16 mouse cellular contexts compared by ENCODE assay signal in genomic region chrX:99501397-99502125, GRCm38 (mm10). TPM values are rescaled to one million over a fixed set of nuclear protein-coding genes. Genes with fewer than 3 reads are reported as not detected.
DNase-seq lines count a peak whose midpoint lies in the region; ATAC-seq lines count a peak whose summit lies in the region.
"Had no signal": no experiment of that assay in that cellular context is flagged by ENCODE, and none has a peak within 500 bp of the region (broad histone marks: within the 10 kb centered on the region; RNA-seq: fewer than 3 reads in every experiment).

No protein-coding gene starts in this region.

- peaks cover 28% of the 10 kb centered on the region for H3K27me3 ChIP-seq in embryonic facial prominence, embryonic 12.5 days
- H3K27me3 ChIP-seq in embryonic facial prominence, embryonic 10.5 days (replicated peaks; ENCODE audit: low read depth, poor library complexity, severe bottlenecking) = peaks cover 100% of the 10 kb centered on the region
- H3K27me3 ChIP-seq in kidney, embryonic 14.5 days (ENCODE audit: control insufficient read depth, insufficient read depth, low read length) = no peaks in the 10 kb centered on the region
- H3K27me3 ChIP-seq in midbrain, embryonic 11.5 days (ENCODE audit: control insufficient read depth, insufficient read depth, low read length) = peaks cover 24% of the 10 kb centered on the region
- peaks cover 7% of the 10 kb centered on the region for H3K27me3 ChIP-seq in midbrain, embryonic 16.5 days (ENCODE audit: control insufficient read depth, insufficient read depth, low read depth, low read length)
- peaks cover 17% of the 10 kb centered on the region; the same call in 1 of the 2 replicates for H3K27me3 ChIP-seq in stomach, embryonic 16.5 days (ENCODE audit: control insufficient read depth, insufficient read depth, low read length)

- H3K9ac ChIP-seq in embryonic facial prominence, embryonic 12.5 days = no peak overlapping the region
- H3K9ac ChIP-seq in kidney, embryonic 14.5 days (ENCODE audit: low read depth, low read length) = no peak overlapping the region
- no peak overlapping the region for H3K9ac ChIP-seq in midbrain, embryonic 11.5 days (ENCODE audit: low read length)
- no peak overlapping the region for H3K9ac ChIP-seq in midbrain, embryonic 16.5 days (ENCODE audit: low read depth, low read length)
- no peak overlapping the region for H3K9ac ChIP-seq in stomach, embryonic 16.5 days (ENCODE audit: low read length)
- H3K9ac ChIP-seq: forebrain, postnatal 0 days; hindbrain, embryonic 12.5 days; liver, embryonic 12.5 days; neural tube, embryonic 13.5 days had no signal

- H3K4me1 ChIP-seq in embryonic facial prominence, embryonic 12.5 days = no peaks in the 10 kb centered on the region
- peaks cover 13% of the 10 kb centered on the region for H3K4me1 ChIP-seq in embryonic facial prominence, embryonic 10.5 days
- peaks cover 3% of the 10 kb centered on the region; the same call in 1 of the 2 replicates for H3K4me1 ChIP-seq in kidney, embryonic 14.5 days (ENCODE audit: control insufficient read depth, insufficient read depth, low read length)
- no peaks in the 10 kb centered on the region; the same call in 1 of the 2 replicates for H3K4me1 ChIP-seq in midbrain, embryonic 11.5 days (ENCODE audit: control insufficient read depth, insufficient read depth, low read length)
- peaks cover 6% of the 10 kb centered on the region for H3K4me1 ChIP-seq in midbrain, embryonic 16.5 days (ENCODE audit: control insufficient read depth, insufficient read depth, low read length)
- H3K4me1 ChIP-seq in stomach, embryonic 16.5 days (ENCODE audit: control insufficient read depth, insufficient read depth, low read length) = no peaks in the 10 kb centered on the region
- H3K4me1 ChIP-seq: liver, embryonic 12.5 days; neural tube, embryonic 13.5 days had no signal

- DNase-seq in embryonic facial prominence, embryonic 10.5 days (ENCODE audit: low spot score) = no peak
- no peak for DNase-seq in kidney, adult 11 months
- peak; percentile 81 for DNase-seq in midbrain, embryonic 11.5 days (ENCODE audit: low spot score, missing footprints)
- no peak for DNase-seq in liver
- DNase-seq: cerebellum, postnatal 36 days; forebrain, postnatal 0 days; gastrocnemius, postnatal 25 days; thymus, postnatal 4 days had no signal

- no peak overlapping the region for H3K4me2 ChIP-seq in embryonic facial prominence, embryonic 12.5 days (replicated peaks)
- H3K4me2 ChIP-seq in kidney, embryonic 14.5 days (replicated peaks; ENCODE audit: low read depth, low read length) = no peak overlapping the region
- no peak overlapping the region for H3K4me2 ChIP-seq in midbrain, embryonic 11.5 days
- no peak overlapping the region for H3K4me2 ChIP-seq in midbrain, embryonic 16.5 days (ENCODE audit: low read length)
- no peak overlapping the region for H3K4me2 ChIP-seq in stomach, embryonic 16.5 days (ENCODE audit: low read depth, low read length)
- H3K4me2 ChIP-seq: hindbrain, embryonic 12.5 days; liver, embryonic 12.5 days; neural tube, embryonic 13.5 days had no signal

- no peaks in the 10 kb centered on the region for H3K9me3 ChIP-seq in embryonic facial prominence, embryonic 12.5 days
- no peaks in the 10 kb centered on the region for H3K9me3 ChIP-seq in embryonic facial prominence, embryonic 10.5 days
- no peaks in the 10 kb centered on the region for H3K9me3 ChIP-seq in kidney, embryonic 14.5 days (ENCODE audit: control insufficient read depth, low read length)
- H3K9me3 ChIP-seq in midbrain, embryonic 11.5 days (ENCODE audit: control insufficient read depth, low read length) = no peaks in the 10 kb centered on the region
- H3K9me3 ChIP-seq in midbrain, embryonic 16.5 days (replicated peaks; ENCODE audit: control insufficient read depth, low read length, poor library complexity, severe bottlenecking) = no peaks in the 10 kb centered on the region
- H3K9me3 ChIP-seq in stomach, embryonic 16.5 days (replicated peaks; ENCODE audit: control insufficient read depth, low read length) = no peaks in the 10 kb centered on the region
- H3K9me3 ChIP-seq: hindbrain, embryonic 12.5 days; liver, embryonic 12.5 days; neural tube, embryonic 13.5 days had no signal

- ATAC-seq in embryonic facial prominence, embryonic 12.5 days (ENCODE audit: insufficient number of reproducible peaks, insufficient read depth, low FRiP score, low TSS enrichment) = 0 out of 2 replicates have a peak, but pooled peaks have one; percentile 10
- no peak for ATAC-seq in kidney, embryonic 14.5 days (ENCODE audit: low FRiP score, low TSS enrichment)
- no peak for ATAC-seq in midbrain, embryonic 11.5 days (ENCODE audit: low FRiP score)
- no peak for ATAC-seq in midbrain, embryonic 16.5 days
- no peak for ATAC-seq in stomach, embryonic 16.5 days (ENCODE audit: insufficient read depth, low FRiP score)
- ATAC-seq: forebrain, postnatal 0 days; liver, embryonic 12.5 days had no signal

- H3K27ac ChIP-seq in embryonic facial prominence, embryonic 12.5 days = no peak overlapping the region; the same call in 1 of the 2 replicates
- no peak overlapping the region; the same call in 1 of the 2 replicates for H3K27ac ChIP-seq in embryonic facial prominence, embryonic 10.5 days (replicated peaks)
- peak overlapping the region; percentile 47; the same call in 1 of the 2 replicates for H3K27ac ChIP-seq in kidney, embryonic 14.5 days (ENCODE audit: low read depth, low read length)
- no peak overlapping the region for H3K27ac ChIP-seq in midbrain, embryonic 11.5 days (ENCODE audit: low read depth, low read length)
- no peak overlapping the region for H3K27ac ChIP-seq in midbrain, embryonic 16.5 days (ENCODE audit: low read length)
- peak overlapping the region; percentile 73 for H3K27ac ChIP-seq in stomach, embryonic 16.5 days (ENCODE audit: low read length)
- H3K27ac ChIP-seq: hindbrain, embryonic 12.5 days; liver, embryonic 12.5 days; macrophage; neural tube, embryonic 13.5 days had no signal

- H3K36me3 ChIP-seq in embryonic facial prominence, embryonic 12.5 days = no peaks in the 10 kb centered on the region
- H3K36me3 ChIP-seq in embryonic facial prominence, embryonic 10.5 days (replicated peaks) = no peaks in the 10 kb centered on the region
- H3K36me3 ChIP-seq in kidney, embryonic 14.5 days (ENCODE audit: control insufficient read depth, insufficient read depth, low read length) = no peaks in the 10 kb centered on the region
- no peaks in the 10 kb centered on the region for H3K36me3 ChIP-seq in midbrain, embryonic 11.5 days (ENCODE audit: control insufficient read depth, insufficient read depth, low read length)
- no peaks in the 10 kb centered on the region for H3K36me3 ChIP-seq in midbrain, embryonic 16.5 days (ENCODE audit: control insufficient read depth, insufficient read depth, low read length)
- H3K36me3 ChIP-seq in stomach, embryonic 16.5 days (ENCODE audit: control insufficient read depth, insufficient read depth, low read length) = no peaks in the 10 kb centered on the region
- H3K36me3 ChIP-seq: hindbrain, embryonic 12.5 days; liver, embryonic 12.5 days; neural tube, embryonic 13.5 days had no signal

- WGBS in embryonic facial prominence, embryonic 12.5 days = 44% methylated on average over 7 of the region's 7 CpGs
- 56% methylated on average over 7 of the region's 7 CpGs for WGBS in embryonic facial prominence, embryonic 10.5 days
- 67% methylated on average over 7 of the region's 7 CpGs for WGBS in kidney, embryonic 14.5 days
- WGBS in midbrain, embryonic 11.5 days = 37% methylated on average over 7 of the region's 7 CpGs
- 42% methylated on average over 7 of the region's 7 CpGs for WGBS in midbrain, embryonic 16.5 days
- WGBS in stomach, embryonic 16.5 days = 60% methylated on average over 7 of the region's 7 CpGs

- no peak overlapping the region for H3K4me3 ChIP-seq in embryonic facial prominence, embryonic 12.5 days
- no peak overlapping the region for H3K4me3 ChIP-seq in embryonic facial prominence, embryonic 10.5 days
- no peak overlapping the region for H3K4me3 ChIP-seq in kidney, embryonic 14.5 days (ENCODE audit: low read length)
- H3K4me3 ChIP-seq in midbrain, embryonic 11.5 days (ENCODE audit: low read depth, low read length) = no peak overlapping the region
- H3K4me3 ChIP-seq in midbrain, embryonic 16.5 days (ENCODE audit: low read depth, low read length) = no peak overlapping the region
- no peak overlapping the region for H3K4me3 ChIP-seq in stomach, embryonic 16.5 days (replicated peaks; ENCODE audit: low read length)
- H3K4me3 ChIP-seq: hindbrain, embryonic 12.5 days; liver, embryonic 12.5 days; neural tube, embryonic 13.5 days had no signal

RNA-seq across cellular contexts. Expression of gene Pja1, which starts 30.5 kb away (rescaled TPM):
- 195 and 197 TPM in 2 replicates for polyA plus RNA-seq in embryonic facial prominence, embryonic 12.5 days (2016; fragmentation: Nextera tagmentation; extraction: Ambion mirVana)
- 181 and 185 TPM in 2 replicates for polyA plus RNA-seq in embryonic facial prominence, embryonic 10.5 days (2016; fragmentation: Nextera tagmentation; extraction: Ambion mirVana)
- polyA plus RNA-seq in kidney, embryonic 14.5 days (2014; fragmentation: Nextera tagmentation; extraction: Ambion mirVana) = 137 and 176 TPM in 2 replicates
- 213 and 222 TPM in 2 replicates for polyA plus RNA-seq in midbrain, embryonic 11.5 days (2014; fragmentation: Nextera tagmentation; extraction: Ambion mirVana)
- 431 and 432 TPM in 2 replicates for polyA plus RNA-seq in midbrain, embryonic 16.5 days (2015; fragmentation: Nextera tagmentation; extraction: Ambion mirVana)
- polyA plus RNA-seq in stomach, embryonic 16.5 days (2015; fragmentation: Nextera tagmentation; extraction: Ambion mirVana) = 148 and 149 TPM in 2 replicates

Comparison
In these comparisons a context has a peak if more than half of its experiments do, and no peak if none do; other contexts are left out.
1. H3K27ac ChIP-seq: peak in kidney, embryonic 14.5 days (single experiment) and stomach, embryonic 16.5 days (single experiment); none in embryonic facial prominence, embryonic 12.5 days (single experiment), embryonic facial prominence, embryonic 10.5 days (single experiment), midbrain, embryonic 11.5 days (single experiment) and midbrain, embryonic 16.5 days (single experiment).